Mouse (Mus musculus): ENCODE measurements around the gene Dmkn. TPM values are rescaled to one million over a fixed set of nuclear protein-coding genes. Genes with fewer than 3 reads are reported as not detected.
A peak's percentile ranks its signal among the peaks of the same experiment; 100 is the strongest.
"Not testable (repeated sequence)": the region's sequence is repeated elsewhere in the genome, so short reads cannot be mapped to it uniquely, and the experiment has no call there.

The Dmkn gene
- total RNA-seq, 2 experiments from 2014 or later, result 0.56 to 1.00 TPM

GRCm38 (mm10) chr7:30810319-30810718, 46.8 kb downstream of the Dmkn start:
- Histone ChIP-seq H3K4me3 (no peak overlapping the region), H3K27ac (no peak overlapping the region)
- no peak for DNase-seq (ENCODE audit: low spot score in 2 of 2)
- TF ChIP-seq CTCF (conservative IDR thresholded peaks at IDR 0.05), result peak; percentile 58

- H3K4me3 ChIP-seq, result no peak overlapping the region
- TF ChIP-seq CTCF (conservative IDR thresholded peaks at IDR 0.05), result no peak
- DNase-seq (ENCODE audit: low spot score in 2 of 2), result peak in 1 of 2 experiments; percentile 12
- no peak overlapping the region for H3K27ac ChIP-seq
Observed at GRCm38 (mm10) chr7:30811757-30812290, 48.3 kb downstream of the Dmkn start.

- Histone ChIP-seq H3K4me3 (no peak overlapping the region), H3K27ac (no peak overlapping the region)
- peak in 1 of 2 experiments; percentile 18 for DNase-seq (ENCODE audit: low spot score in 2 of 2)
- no peak for TF ChIP-seq CTCF (conservative IDR thresholded peaks at IDR 0.05)
Observed at GRCm38 (mm10) chr7:30812291-30812807, 48.8 kb downstream of the Dmkn start.

- H3K27ac ChIP-seq, result no peak overlapping the region
- TF ChIP-seq CTCF (conservative IDR thresholded peaks at IDR 0.05), result no peak
- no peak for DNase-seq (ENCODE audit: low spot score in 2 of 2)
- H3K4me3 ChIP-seq, result no peak overlapping the region
Observed at GRCm38 (mm10) chr7:30820131-30820530, 56.6 kb downstream of the Dmkn start.

DNA sequence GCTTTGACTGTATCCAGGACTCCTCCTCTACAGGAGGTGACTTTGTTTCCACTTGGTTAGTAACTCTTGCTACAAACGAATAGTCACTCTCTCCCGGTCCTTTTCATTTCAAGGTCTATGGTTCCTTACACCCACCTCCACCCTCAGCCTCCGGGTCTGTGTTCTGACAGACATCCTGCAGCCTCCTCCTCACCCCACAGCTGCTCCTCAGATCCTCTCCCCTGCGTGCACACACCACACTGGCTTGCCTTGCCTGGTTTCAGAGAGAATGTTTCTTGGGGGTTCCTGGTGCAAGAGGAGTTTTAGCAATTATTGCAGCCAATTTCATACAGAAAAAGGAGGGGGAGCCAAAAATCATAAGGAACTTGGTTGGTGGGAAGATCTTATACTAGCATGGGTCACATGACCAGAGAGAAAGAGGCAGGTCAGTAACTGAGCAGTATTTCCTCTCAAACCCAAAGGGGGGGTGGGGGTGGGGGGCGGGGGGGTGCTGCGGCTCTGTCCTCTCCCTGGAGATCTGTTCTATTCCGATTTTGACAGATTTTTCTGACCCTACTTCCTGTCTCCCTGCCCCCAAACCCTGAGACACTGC, 57.4 kb downstream of the Dmkn start:
- no peak for TF ChIP-seq CTCF (conservative IDR thresholded peaks at IDR 0.05)
- Histone ChIP-seq H3K27ac (no peak overlapping the region), H3K4me3 (no peak overlapping the region)
- DNase-seq (ENCODE audit: low spot score in 2 of 2), result no peak

DNA sequence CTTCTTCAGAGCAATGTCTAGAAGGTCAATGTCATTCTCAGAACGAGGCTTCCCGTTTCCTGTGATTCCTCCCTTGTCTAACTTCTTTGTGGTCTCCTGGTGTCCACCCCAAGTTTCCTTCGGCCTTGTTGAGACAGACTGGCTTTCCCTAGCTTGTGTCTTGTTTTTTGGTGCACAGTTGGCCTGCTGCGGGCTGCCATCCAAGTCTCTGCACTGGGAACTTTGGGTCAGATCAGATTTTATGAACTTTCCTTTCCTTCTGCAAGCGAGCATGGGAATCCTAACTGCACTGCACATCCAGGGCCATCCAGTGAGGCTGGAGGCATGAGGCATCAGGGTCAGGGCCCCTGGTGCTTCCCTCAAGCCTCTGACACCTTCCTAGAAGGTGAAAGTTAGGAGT, 58.0 kb downstream of the Dmkn start:
- TF ChIP-seq CTCF (conservative IDR thresholded peaks at IDR 0.05), result no peak
- DNase-seq (ENCODE audit: low spot score in 2 of 2), result no peak
- Histone ChIP-seq H3K27ac (no peak overlapping the region), H3K4me3 (no peak overlapping the region)

GRCm38 (mm10) chr7:30823675-30824074, 60.1 kb downstream of the Dmkn start, which contains the start of gene Ffar2:
Gene Ffar2 (minus strand): TSS chr7:30823775.
- TF ChIP-seq CTCF (conservative IDR thresholded peaks at IDR 0.05), result no peak
- no peak within 1 kb of the TSS for H3K4me3 ChIP-seq
- no peak within 1 kb of the TSS for H3K27ac ChIP-seq
- DNase-seq (ENCODE audit: low spot score in 2 of 2), result no peak

DNA sequence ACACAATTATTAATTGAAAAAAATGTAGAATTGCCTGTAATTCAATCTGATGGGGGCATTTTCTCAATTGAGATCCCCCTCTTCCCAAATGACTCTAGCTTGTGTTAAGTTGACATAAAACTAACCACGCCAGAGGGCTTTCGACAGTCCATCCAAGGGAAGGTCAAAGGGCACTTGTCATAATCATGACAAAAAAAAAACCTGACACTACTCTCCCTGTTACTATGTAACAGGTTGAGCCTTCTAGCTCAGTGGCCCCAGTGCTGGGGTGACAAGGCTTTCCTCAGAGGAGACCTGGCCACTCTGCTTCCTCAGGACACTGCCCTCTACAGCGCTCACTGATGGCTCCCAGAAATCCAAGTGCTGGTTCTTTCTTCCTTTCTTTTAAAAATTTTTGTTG, 60.8 kb downstream of the Dmkn start:
- no peak for DNase-seq (ENCODE audit: low spot score in 2 of 2)
- no peak overlapping the region for H3K4me3 ChIP-seq
- no peak overlapping the region for H3K27ac ChIP-seq
- no peak for TF ChIP-seq CTCF (conservative IDR thresholded peaks at IDR 0.05)

DNA sequence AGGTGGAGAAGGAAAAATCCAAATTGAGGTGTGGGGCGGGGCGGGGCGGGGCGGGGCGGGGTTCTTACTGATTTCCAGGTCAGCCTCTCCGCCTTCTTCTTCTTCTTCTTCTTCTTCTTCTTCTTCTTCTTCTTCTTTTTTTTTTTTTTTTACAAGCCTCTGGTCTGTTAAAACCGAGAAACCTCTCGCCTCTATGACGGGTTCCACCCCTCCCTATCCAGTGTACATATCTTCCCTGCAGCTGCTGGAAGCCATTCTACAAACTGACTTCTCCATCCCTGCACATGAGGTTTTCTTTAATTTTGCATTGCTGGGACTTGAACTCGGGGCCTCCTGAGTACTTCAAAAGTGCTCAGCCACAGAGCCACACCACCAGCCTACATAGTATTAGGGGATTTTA, 63.1 kb downstream of the Dmkn start:
- DNase-seq (ENCODE audit: low spot score in 2 of 2), result no peak
- TF ChIP-seq CTCF (conservative IDR thresholded peaks at IDR 0.05), result no peak
- H3K4me3 ChIP-seq, result no peak overlapping the region
- H3K27ac ChIP-seq, result no peak overlapping the region

DNA sequence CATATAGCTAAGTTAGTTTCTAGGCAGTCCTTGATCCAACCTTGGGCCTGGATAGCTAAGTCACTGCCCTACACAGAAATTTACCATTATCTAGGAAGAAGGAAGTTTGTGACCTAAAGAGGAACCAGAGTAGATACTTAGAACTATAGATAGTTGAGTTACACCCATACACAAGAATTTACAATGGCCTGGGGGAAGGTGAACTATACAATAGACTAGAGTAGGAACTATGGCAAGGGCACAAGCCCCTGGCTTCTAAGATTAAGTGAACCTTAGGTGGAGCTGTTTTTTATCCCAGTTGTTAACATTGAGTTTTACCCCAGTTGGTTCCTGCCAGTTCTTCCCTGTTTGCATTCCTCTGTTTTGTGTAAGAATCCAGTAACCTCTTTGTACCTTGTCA, 65.3 kb downstream of the Dmkn start:
- H3K4me3 ChIP-seq; H3K27ac ChIP-seq; DNase-seq (ENCODE audit: low spot score in 2 of 2): not testable (repeated sequence)

DNA sequence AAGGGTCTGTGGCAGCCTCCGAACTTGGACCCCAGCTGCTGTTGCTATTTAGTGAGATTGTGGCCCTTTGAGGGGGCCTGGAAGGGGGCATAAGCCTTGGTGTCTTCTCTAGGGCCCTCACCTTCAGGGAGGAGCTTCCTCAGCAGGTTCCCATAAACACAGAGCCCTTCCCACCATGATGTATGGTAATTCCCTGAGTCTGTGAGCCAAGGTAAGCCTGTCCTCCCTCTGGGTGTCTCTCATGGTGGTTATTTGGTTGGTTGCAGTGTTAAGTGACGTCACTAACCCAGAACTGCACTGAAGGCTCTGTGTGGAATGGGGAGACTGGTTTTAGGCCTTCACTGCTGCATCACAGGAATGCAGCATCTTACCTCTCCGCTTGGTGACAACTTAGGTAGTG, 65.9 kb downstream of the Dmkn start:
- no peak for TF ChIP-seq CTCF (conservative IDR thresholded peaks at IDR 0.05)
- no peak for DNase-seq (ENCODE audit: low spot score in 2 of 2)
- Histone ChIP-seq H3K27ac (no peak overlapping the region), H3K4me3 (no peak overlapping the region)

Other genes with a start within 250 kb of the Dmkn start
- gene Arhgap33, start 228.7 kb upstream of the Dmkn start, total RNA-seq (2021), result 100 to 1,000 TPM; 101 to 119 TPM
- gene Hspb6, start 211.6 kb upstream of the Dmkn start, total RNA-seq (2021), result 1 to 10 TPM; 2.7 to 4.8 TPM
- 1 to 10 TPM; 4.0 to 4.1 TPM for gene Proser3, start 211.5 kb upstream of the Dmkn start, total RNA-seq (2021)
- 10 to 100 TPM; 45.5 to 47.6 TPM for gene Lin37, start 203.9 kb upstream of the Dmkn start, total RNA-seq (2021)
- gene U2af1l4, start 200.5 kb upstream of the Dmkn start, total RNA-seq (2021), result 10 to 100 TPM; 71.4 to 90.8 TPM
- gene Gm49396, start 200.4 kb upstream of the Dmkn start, total RNA-seq (2021), result 10 to 100 TPM in 1 of 2 experiments, 1 to 10 TPM in 1; 9.0 to 11.4 TPM
- gene Psenen, start 200.1 kb upstream of the Dmkn start, total RNA-seq (2021), result 10 to 100 TPM; 79.9 to 92.3 TPM
- 1 to 10 TPM; 6.4 to 6.5 TPM for gene Igflr1, start 198.3 kb upstream of the Dmkn start, total RNA-seq (2021)
- gene Kmt2b, start 175.0 kb upstream of the Dmkn start, total RNA-seq (2021), result 10 to 100 TPM; 49.8 to 57.5 TPM
- gene Zbtb32, start 164.8 kb upstream of the Dmkn start, total RNA-seq (2021), result not detected
- under 1 TPM in 1 of 2 experiments, not detected in 1; 0.69 TPM for gene Upk1a, start 150.9 kb upstream of the Dmkn start, total RNA-seq (2021)
- gene Cox6b1, start 137.6 kb upstream of the Dmkn start, total RNA-seq (2021), result 100 to 1,000 TPM; 552 to 568 TPM
- gene Etv2, start 127.9 kb upstream of the Dmkn start, total RNA-seq (2021), result not detected
- 10 to 100 TPM; 69.5 to 72.6 TPM for gene Rbm42, start 113.4 kb upstream of the Dmkn start, total RNA-seq (2021)
- gene Haus5, start 98.8 kb upstream of the Dmkn start, total RNA-seq (2021), result 1 to 10 TPM; 6.6 to 6.8 TPM
- gene Pmis2, start 92.2 kb upstream of the Dmkn start, total RNA-seq (2021), result not detected
- gene 2200002J24Rik, start 64.8 kb upstream of the Dmkn start, total RNA-seq (2021), result not detected
- under 1 TPM; 0.38 to 0.47 TPM for gene Atp4a, start 51.5 kb upstream of the Dmkn start, total RNA-seq (2021)
- 100 to 1,000 TPM; 108 to 112 TPM for gene Tmem147, start 34.2 kb upstream of the Dmkn start, total RNA-seq (2021)
- not detected for gene Gapdhs, start 20.1 kb upstream of the Dmkn start, total RNA-seq (2021)
- gene Sbsn, start 12.3 kb upstream of the Dmkn start, total RNA-seq (2021), result 1 to 10 TPM; 4.9 to 6.1 TPM
- gene Krtdap, start 24.1 kb downstream of the Dmkn start, total RNA-seq (2021), result not detected
- not detected for gene Ffar2, start 60.0 kb downstream of the Dmkn start, total RNA-seq (2021)
- gene Ffar3, start 92.4 kb downstream of the Dmkn start, total RNA-seq (2021), result not detected
- gene Ffar1, start 97.8 kb downstream of the Dmkn start, total RNA-seq (2021), result not detected
- not detected for gene Cd22, start 116.6 kb downstream of the Dmkn start, total RNA-seq (2021)
- gene Mag, start 151.1 kb downstream of the Dmkn start, total RNA-seq (2021), result 100 to 1,000 TPM; 135 to 145 TPM
- not detected for gene Hamp2, start 160.9 kb downstream of the Dmkn start, total RNA-seq (2021)
- not detected for gene Hamp, start 180.3 kb downstream of the Dmkn start, total RNA-seq (2021)
- gene Usf2, start 193.0 kb downstream of the Dmkn start, total RNA-seq (2021), result 100 to 1,000 TPM; 134 to 137 TPM
- 1 to 10 TPM; 7.5 to 8.6 TPM for gene Lsr, start 209.7 kb downstream of the Dmkn start, total RNA-seq (2021)
- not detected for gene Fam187b, start 210.0 kb downstream of the Dmkn start, total RNA-seq (2021)